Mouse (Mus musculus) brain, embryonic 14.5 days (tissue): ENCODE measurements at regions not wholly inside any gene's neighbourhood (a gene's known extent, or its start where the extent isn't known, plus 50 kb on each side); places are given as distances from the start of the nearest gene placed in this dataset.

ENCODE experiments used
- CTCF ChIP-seq: fragments of 200-500 bp; IDR thresholded peaks from 2 replicates; pipeline ENCODE4 v1.5.1; 2012; ENCODE audit warnings: inconsistent platforms, mild to moderate bottlenecking, moderate library complexity, borderline replicate concordance; ENCODE audit not compliant: insufficient read depth, insufficient read length; ENCODE audit errors: extremely low read depth
- POLR2A ChIP-seq: fragments of 200-500 bp; IDR thresholded peaks from 2 replicates; pipeline ENCODE4 v1.6.1; 2012; ENCODE audit warnings: mild to moderate bottlenecking, inconsistent platforms, borderline replicate concordance; ENCODE audit not compliant: poor library complexity, insufficient read depth, insufficient read length, severe bottlenecking; ENCODE audit errors: extremely low read depth

GRCm38 (mm10) chr14:104935956-104936355 is 241.2 kb downstream of the Rbm26 start:
- TF ChIP-seq CTCF (no peak), POLR2A (no peak)
